Mouse (Mus musculus): ENCODE data around the gene Fam219a.

The Fam219a gene

DNA sequence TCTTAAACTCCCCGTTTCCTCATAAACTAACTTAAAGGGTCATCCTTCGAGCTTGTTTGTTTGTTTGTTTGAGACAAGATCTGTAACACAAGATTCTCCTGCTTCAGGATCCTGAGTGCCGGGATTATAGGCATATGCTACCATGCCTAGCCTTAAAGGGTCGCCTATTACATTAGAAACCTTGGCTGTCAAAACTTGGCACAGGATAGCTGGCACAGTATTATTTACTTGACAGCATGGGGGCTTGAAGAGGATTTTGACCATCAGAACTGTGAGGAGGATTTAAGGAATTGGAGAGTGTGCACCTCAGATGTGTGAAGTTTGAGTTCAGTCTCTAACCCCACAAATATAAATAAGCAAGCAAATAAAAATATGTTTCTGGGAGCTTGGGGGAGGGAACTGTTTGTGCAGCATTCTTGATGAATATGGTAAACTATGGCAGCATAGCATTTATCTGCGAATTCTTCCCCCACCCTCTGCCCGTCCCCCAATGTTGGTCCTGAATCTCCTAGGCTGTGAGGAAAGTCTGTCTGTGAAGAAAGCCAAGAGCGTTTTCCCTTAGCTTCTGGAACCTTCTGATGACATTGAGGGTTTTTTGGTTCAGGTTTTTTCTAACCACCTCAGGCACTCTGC lies 99.2 kb downstream of the Fam219a start:
- DNase-seq (ENCODE audit: low spot score): no peak

GRCm38 (mm10) chr4:41469199-41469598 lies 100.1 kb downstream of the Fam219a start:
- no peak for DNase-seq (ENCODE audit: low spot score)

- no peak for DNase-seq (ENCODE audit: low spot score)
Measured at GRCm38 (mm10) chr4:41468396-41469080, 100.8 kb downstream of the Fam219a start.
